Mouse (Mus musculus) forebrain, embryonic 13.5 days (tissue): ENCODE data around the gene Cbx2. TPM values are rescaled to one million over a fixed set of nuclear protein-coding genes. Genes with fewer than 3 reads are reported as not detected.

Experiments used
- ATAC-seq: fragments of 200-750 bp; cut with Nextera tagmentation; 2 replicates; pipeline ENCODE4 v1.8.0; 2017
- H3K27ac ChIP-seq: fragments of 300-500 bp; sonication (generic); 2 replicates; pipeline ENCODE4 v1.5.1; 2015; ENCODE audit warnings: inconsistent platforms, mild to moderate bottlenecking, moderate library complexity
- H3K27me3 ChIP-seq: fragments of 300-500 bp; sonication (generic); 2 replicates; pipeline ENCODE4 v1.6.1; 2015; ENCODE audit warnings: mild to moderate bottlenecking, inconsistent platforms
- H3K36me3 ChIP-seq: fragments of 300-500 bp; sonication (generic); 2 replicates; pipeline ENCODE4 v1.6.1; 2015; ENCODE audit warnings: mild to moderate bottlenecking, inconsistent platforms; ENCODE audit not compliant: poor library complexity, severe bottlenecking
- H3K4me1 ChIP-seq: fragments of 300-500 bp; sonication (generic); 2 replicates; pipeline ENCODE4 v1.6.1; 2015; ENCODE audit warnings: inconsistent platforms
- H3K4me2 ChIP-seq: fragments of 300-500 bp; sonication (generic); 2 replicates; pipeline ENCODE4 v1.6.1; 2015; ENCODE audit warnings: inconsistent platforms, mild to moderate bottlenecking, moderate library complexity
- H3K4me3 ChIP-seq: fragments of 300-500 bp; sonication (generic); 2 replicates; pipeline ENCODE4 v1.5.1; 2015; ENCODE audit warnings: mild to moderate bottlenecking, inconsistent platforms
- H3K9ac ChIP-seq: fragments of 300-500 bp; sonication (generic); 2 replicates; pipeline ENCODE4 v1.6.1; 2015; ENCODE audit warnings: mild to moderate bottlenecking, inconsistent platforms
- H3K9me3 ChIP-seq: fragments of 300-500 bp; sonication (generic); replicated peaks from 2 replicates; pipeline ENCODE4 v1.6.1; 2016; ENCODE audit warnings: inconsistent platforms
- WGBS: fragments of 180-500 bp; shearing (Covaris S2); methylation state at CpG from one replicate; pipeline ENCODE4 v1.1.7; 2015; 5-methylcytosine and 5-hydroxymethylcytosine counted together
- polyA plus RNA-seq: library from polyadenylated mRNA; unstranded; fragments of >200 nt; fragmentation: Nextera tagmentation; extraction: Ambion mirVana; gene quantifications from 2 replicates; pipeline ENCODE4 v1.2.1, GENCODE M21; 2015

Cbx2 gene
- polyA plus RNA-seq, 1 experiment from 2014 or later: 45.2 TPM

DNA sequence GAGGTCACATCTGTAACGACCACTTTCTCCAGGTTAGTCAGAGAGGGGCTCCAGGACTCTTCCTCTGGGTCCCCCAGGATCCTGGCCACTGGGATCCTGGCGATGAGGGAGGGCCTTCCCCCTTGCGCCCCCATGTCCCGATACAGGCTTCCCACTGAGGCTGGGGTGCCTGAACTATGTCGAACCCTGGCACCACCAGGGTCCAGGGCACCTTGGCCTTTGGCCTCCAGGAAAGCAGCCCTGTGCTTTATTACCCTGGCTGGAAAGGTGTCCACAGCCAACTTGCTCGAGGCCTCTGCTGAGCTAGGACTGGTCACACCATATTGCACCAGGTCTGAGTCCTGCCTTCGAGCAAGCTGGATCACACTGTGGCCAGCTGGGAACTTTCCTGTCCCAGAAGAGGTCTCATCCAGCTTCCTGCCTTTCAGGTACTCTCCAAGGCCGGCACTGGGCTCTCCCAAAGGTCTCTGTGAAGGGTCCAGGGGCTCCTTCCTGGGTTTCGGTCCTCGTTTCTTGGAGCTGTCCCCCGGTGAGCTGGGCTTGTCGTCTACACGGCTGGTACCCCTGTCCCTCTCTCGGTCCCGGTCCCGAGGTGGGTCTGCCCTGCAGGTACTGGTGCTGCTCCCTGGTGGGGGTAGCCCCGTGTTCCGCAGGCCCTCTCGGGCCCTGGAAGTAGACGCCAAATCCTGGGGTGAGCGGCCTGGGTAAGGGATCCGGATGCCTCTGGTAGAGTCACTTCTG is 16.2 kb downstream of the Cbx2 start:
- Histone ChIP-seq H3K27ac (no peak overlapping the region), H3K9me3 (no peaks in the 10 kb centered on the region), H3K4me2 (peak overlapping the region; percentile 88), H3K9ac (peak overlapping the region; percentile 43), H3K4me1 (peaks cover 81% of the 10 kb centered on the region), H3K36me3 (peaks cover 10% of the 10 kb centered on the region), H3K4me3 (peak overlapping the region; percentile 17; the same call in 1 of the 2 replicates), H3K27me3 (peaks cover 82% of the 10 kb centered on the region)
- 29% methylated on average over 22 of the region's 22 CpGs for WGBS
- no peak for ATAC-seq

DNA sequence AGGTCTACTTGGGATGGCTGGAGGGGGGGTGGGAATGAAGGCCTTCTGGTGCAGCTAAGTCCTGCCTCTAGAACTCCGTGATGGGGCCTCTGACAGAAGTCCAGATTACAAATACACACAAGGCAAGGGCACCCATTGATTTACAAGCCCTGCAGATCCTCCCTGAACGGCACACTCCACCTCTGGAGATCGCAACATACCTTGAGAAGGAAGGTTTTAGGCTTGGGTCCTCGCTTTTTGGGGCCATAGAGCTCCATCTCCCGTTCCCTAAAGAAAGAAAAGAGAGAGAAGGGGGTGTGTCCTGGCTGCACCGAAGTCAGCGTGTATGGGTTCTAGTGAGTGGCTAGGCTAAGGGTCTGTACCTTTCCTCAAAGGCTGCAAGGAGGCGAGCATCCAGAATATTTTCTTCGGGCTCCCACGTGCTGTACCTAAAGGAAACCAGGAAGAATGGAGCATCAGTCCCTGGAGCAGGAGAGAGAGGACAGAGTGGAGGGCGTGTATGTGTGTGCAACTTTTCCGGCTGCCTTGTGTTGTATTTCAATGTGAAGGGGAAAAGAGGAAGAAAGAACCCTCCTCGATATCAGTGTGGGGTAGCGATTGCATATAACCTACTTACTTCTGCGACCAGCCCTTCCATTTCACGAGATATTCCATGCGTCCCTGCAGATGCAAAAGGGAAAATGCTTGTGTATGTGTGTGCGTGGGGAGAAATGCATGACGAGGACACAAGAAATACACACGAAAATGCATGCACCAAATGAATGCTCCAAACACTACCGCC is 17.2 kb downstream of the Cbx2 start:
- peaks cover 81% of the 10 kb centered on the region for H3K4me1 ChIP-seq

DNA sequence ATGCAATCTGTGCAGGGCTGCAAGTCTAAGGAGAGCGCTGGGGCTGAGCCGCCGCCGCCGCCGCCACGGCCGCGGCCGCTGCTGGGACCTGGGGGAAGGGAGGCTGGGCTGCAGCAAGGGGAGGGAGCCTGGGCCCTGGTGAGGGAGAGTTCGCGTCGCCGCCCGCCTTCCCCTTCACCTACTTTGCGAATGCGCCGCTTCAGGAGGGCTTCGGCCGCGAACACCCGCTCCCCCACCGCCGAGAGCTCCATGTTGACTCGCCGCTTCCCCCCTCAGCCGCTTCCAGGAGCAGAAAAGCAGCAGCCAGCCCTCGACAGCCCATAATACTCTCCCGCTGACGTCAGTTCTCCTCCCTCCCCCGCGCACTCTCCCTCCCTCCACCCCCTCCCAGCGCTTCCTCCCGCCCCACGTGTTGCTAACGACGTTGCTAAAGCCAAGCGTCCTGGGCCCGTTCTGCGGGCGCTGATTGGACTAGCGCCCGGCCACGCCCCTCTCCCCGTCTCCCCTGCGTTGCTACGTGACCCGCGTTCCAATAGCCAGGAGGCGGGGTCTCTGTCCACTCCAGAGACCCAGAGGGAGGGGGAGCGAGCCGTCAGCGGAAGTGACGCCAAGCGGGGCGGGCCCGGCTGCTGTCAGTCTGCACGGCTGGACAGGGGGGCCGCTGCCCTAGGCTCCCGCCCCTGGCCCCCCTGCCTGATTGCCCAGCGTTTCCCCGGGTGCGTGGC is 18.0 kb downstream of the Cbx2 start, which contains the start of gene Cbx8:
Gene Cbx8 (minus strand): TSS at position 370 of the 725 bp plus-strand sequence.
- Histone ChIP-seq H3K27me3 (peaks cover 83% of the 10 kb centered on the region), H3K9me3 (no peaks in the 10 kb centered on the region), H3K4me3 (peak within 1 kb of the TSS; percentile 75), H3K4me1 (peaks cover 76% of the 10 kb centered on the region), H3K9ac (peak within 1 kb of the TSS; percentile 94), H3K4me2 (peak within 1 kb of the TSS; percentile 94), H3K27ac (peak within 1 kb of the TSS; percentile 88), H3K36me3 (peaks cover 10% of the 10 kb centered on the region)
- peak; percentile 91 for ATAC-seq
- WGBS: under 1% methylated on average over 50 of the region's 63 CpGs

More for the DNA sequence above, 17.2 kb downstream of the Cbx2 start:
- no peak for ATAC-seq
- Histone ChIP-seq H3K27me3 (peaks cover 83% of the 10 kb centered on the region), H3K9me3 (no peaks in the 10 kb centered on the region), H3K4me3 (peak overlapping the region; percentile 75), H3K27ac (peak overlapping the region; percentile 88), H3K36me3 (peaks cover 10% of the 10 kb centered on the region), H3K4me2 (peak overlapping the region; percentile 88), H3K9ac (peak overlapping the region; percentile 94)
- whole genome bisulfite sequencing: 6% methylated on average over 21 of the region's 21 CpGs

DNA sequence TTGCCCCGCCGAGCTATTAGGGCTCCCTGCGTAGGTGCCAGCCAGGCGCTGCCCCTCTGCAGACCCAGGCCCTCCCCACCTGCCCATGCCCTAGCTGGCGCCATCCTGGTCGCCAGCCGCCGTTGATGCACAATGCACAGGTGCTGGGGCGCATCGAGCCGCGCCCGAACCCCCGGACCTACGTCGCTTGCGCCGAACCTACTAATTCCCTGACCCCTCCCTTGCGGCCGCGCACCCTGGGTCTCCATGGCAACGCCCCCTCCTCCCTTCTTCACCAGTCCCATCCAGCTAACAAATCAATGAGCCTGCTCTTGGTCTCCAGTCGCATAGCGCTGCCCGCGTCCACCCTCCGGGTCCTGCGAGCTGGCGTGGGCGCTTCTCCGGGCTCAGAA is 18.6 kb downstream of the Cbx2 start:
- ATAC-seq: no peak; the same call in 1 of the 2 replicates
- under 1% methylated on average over 31 of the region's 31 CpGs for WGBS

DNA sequence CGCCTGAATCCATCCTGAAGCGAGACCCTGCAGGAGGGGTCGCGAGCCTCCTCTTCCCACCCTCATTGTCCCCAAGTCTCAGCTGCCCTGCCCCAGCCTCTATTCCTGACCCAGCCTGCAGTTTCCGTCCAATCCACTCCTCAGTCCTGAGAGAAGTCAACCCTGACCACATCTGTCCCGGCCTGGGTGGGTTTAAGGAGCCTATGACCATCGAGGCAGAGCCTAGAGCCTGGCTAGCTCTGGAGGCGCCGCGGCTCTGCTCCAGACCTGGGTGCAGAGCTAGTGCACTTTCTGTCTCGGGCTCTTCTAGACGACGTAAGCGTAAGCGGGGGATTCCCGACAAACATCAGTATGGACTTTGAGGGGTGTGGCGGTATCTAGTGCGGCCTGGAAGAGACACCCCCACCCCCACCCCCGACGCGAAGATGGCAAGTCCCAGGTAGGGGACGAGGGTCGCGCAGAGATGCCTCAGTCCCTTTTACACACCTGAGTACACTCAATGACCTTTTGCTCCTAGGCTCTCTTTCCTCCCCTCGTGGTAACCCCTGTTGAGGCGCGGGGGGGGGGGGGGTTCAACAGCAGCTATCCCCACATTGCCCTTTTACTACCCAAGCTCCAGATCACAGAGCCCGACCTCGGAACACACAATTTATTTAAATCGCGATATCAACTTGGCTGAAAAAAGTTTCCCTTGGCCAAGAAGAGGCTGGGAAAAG is 19.1 kb downstream of the Cbx2 start:
- H3K9ac ChIP-seq: peak overlapping the region; percentile 80
- H3K36me3 ChIP-seq: peaks cover 10% of the 10 kb centered on the region
- peak overlapping the region; percentile 94 for H3K4me2 ChIP-seq
- peak overlapping the region; percentile 75 for H3K4me3 ChIP-seq
- WGBS: under 1% methylated on average over 31 of the region's 31 CpGs
- ATAC-seq: peak; percentile 2
- peaks cover 84% of the 10 kb centered on the region for H3K27me3 ChIP-seq
- peak overlapping the region; percentile 72; the same call in 1 of the 2 replicates for H3K27ac ChIP-seq
- no peaks in the 10 kb centered on the region for H3K9me3 ChIP-seq
- H3K4me1 ChIP-seq: peaks cover 74% of the 10 kb centered on the region

More for the DNA sequence above, 18.6 kb downstream of the Cbx2 start:
- peak overlapping the region; percentile 72 for H3K27ac ChIP-seq
- peak overlapping the region; percentile 75 for H3K4me3 ChIP-seq
- H3K4me2 ChIP-seq: peak overlapping the region; percentile 94
- peaks cover 10% of the 10 kb centered on the region for H3K36me3 ChIP-seq
- H3K4me1 ChIP-seq: peaks cover 73% of the 10 kb centered on the region
- H3K9ac ChIP-seq: peak overlapping the region; percentile 80
- no peaks in the 10 kb centered on the region for H3K9me3 ChIP-seq
- peaks cover 83% of the 10 kb centered on the region for H3K27me3 ChIP-seq

DNA sequence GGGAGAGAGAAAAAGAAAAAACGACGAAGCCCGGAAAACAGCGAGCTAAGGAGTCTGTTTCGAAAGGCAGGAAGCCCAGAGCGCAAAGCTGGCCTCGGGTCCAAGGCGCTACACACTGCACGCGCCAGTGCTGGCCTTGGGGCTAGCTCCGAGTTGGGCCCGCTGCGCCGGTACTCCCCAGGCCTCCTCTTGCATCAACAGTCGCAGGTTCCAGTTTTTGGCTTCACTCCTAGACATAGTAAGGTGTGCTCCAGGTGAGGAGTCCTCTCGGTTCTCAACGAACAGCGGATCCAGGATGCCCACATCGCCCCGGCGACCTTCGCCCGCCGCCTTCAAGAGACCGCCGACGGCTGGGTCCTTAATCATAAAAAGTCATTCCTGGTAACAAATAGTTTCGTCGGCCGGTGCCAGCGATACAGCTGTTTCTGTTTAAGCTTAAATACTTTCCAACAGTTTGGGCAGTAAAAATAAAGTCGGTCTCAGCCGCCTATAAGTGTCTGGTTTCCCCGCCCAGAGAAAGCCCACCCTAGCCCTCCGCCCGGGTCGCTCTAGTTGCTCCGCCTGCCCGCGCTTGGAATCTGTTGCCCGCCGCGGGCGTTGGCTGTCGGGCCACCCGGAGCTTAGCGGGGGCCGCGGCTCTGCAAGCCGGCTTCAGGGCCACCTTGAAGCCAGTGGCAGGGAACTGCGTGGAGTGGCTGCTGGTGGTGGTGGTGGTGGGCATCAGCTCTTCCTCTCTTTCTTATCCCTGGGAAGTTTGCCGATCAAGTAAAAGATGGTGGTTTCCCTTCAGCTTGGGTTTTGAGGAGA is 19.9 kb downstream of the Cbx2 start:
- Histone ChIP-seq H3K36me3 (peaks cover 10% of the 10 kb centered on the region), H3K4me3 (0 out of 2 replicates have a peak overlapping the region, but pooled peaks have one; percentile 75), H3K27me3 (peaks cover 84% of the 10 kb centered on the region), H3K9ac (no peak overlapping the region), H3K4me2 (no peak overlapping the region; the same call in 1 of the 2 replicates), H3K27ac (no peak overlapping the region), H3K9me3 (no peaks in the 10 kb centered on the region), H3K4me1 (peaks cover 74% of the 10 kb centered on the region)
- no peak for ATAC-seq
- WGBS: under 1% methylated on average over 52 of the region's 52 CpGs

DNA sequence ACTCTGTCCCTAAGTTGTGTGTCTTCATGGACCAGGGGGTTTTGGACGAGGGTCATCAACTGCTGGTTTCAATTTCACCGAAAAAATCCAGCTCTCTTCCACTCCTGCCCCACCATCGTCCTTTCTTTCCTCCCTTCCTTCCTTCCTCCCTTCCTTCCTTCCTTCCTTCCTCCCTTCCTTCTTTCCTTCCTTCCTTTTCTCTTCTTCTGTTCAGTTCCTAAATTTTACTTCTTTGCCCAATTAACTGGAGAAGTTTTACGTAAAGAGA is 20.4 kb downstream of the Cbx2 start:
- Histone ChIP-seq H3K4me1 (peaks cover 74% of the 10 kb centered on the region), H3K36me3 (peaks cover 10% of the 10 kb centered on the region), H3K4me3 (no peak overlapping the region), H3K4me2 (no peak overlapping the region), H3K9me3 (no peaks in the 10 kb centered on the region), H3K27me3 (peaks cover 84% of the 10 kb centered on the region), H3K9ac (no peak overlapping the region), H3K27ac (no peak overlapping the region)
- ATAC-seq: no peak
- under 1% methylated on average over 4 of the region's 4 CpGs for WGBS

DNA sequence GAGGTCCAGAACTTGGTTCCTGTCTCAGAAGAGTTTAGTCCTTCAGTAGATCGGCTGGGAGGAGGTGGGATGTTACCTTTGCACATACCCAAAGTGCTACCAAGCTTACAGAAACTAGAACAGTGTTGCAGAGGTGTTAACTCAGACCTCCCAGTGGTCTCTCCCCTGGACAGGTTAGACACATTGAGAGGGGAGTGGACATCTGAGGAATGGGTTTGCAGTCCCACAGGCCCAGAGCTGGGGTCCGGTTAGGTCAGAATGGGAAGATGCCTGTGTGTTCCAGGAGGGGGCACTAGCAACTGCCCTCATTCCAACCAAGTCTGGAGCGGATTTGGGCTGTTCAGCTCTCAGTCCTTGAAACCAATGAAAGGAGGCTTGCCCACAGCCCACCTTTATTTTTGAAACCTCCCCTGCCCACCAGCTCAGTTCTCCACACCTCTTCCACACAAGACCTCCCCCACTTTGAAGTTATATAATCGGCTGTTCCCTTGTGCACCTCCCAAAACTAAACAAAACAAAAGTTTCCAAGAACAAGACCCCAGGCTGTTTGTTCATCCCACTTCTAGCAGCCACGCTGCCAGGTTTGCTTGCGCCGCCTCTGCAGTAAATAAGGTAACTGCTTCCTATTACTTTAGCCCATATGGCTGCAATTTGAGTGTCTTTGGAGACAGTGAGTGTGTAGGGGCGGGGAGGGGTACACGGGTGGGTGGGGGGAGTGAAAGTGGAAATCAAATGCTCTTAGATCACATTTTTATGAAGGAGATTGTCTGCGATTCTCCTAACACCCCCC is 21.2 kb downstream of the Cbx2 start:
- peaks cover 6% of the 10 kb centered on the region for H3K36me3 ChIP-seq
- peaks cover 72% of the 10 kb centered on the region for H3K4me1 ChIP-seq
- H3K27me3 ChIP-seq: peaks cover 84% of the 10 kb centered on the region
- no peaks in the 10 kb centered on the region for H3K9me3 ChIP-seq
- no peak for ATAC-seq
- 4% methylated on average over 10 of the region's 10 CpGs for WGBS
- H3K4me2 ChIP-seq: peak overlapping the region; percentile 39; the same call in 1 of the 2 replicates
- no peak overlapping the region for H3K27ac ChIP-seq
- H3K4me3 ChIP-seq: no peak overlapping the region
- no peak overlapping the region for H3K9ac ChIP-seq

DNA sequence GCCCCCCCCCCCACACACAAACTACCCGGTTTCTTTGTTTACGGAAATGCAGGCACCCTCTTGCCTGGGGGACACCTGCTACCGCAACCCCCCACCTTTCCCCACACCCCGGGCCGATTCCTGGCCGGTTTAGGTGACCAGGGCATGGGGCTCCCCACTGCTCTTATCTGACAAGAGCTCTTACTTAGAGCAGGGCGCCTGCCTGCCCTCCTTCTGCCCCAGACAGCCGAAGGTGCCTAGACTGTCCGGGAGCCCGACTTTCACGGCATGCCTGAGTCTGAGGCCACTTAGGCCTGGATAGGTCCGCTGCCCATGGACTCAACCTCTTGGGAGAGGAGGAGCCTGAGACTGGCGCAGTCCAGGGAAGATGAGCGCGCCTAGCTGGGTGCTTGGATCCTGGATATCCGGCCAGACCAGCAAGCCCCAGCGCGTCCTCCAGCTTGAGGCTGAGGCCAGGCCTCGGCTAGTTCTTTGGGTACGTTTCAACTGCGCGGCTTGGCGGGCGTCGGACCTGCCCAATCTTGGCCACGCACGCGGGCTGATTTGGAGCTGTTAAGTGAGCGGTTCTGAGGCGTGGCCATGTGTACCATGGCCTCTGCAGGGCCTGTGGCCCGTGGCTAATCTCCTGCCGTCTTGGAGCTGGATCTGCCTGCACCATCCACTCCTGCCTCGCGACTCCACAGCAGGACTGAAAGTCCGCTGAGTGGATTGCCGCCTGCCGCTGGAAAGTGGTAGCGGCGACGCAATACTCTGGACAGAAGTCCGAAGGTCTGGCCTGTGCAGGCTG is 22.0 kb downstream of the Cbx2 start:
- Histone ChIP-seq H3K9me3 (no peaks in the 10 kb centered on the region), H3K27me3 (peaks cover 84% of the 10 kb centered on the region), H3K9ac (no peak overlapping the region; the same call in 1 of the 2 replicates), H3K4me3 (peak overlapping the region; percentile 9; the same call in 1 of the 2 replicates), H3K36me3 (no peaks in the 10 kb centered on the region), H3K4me1 (peaks cover 64% of the 10 kb centered on the region), H3K4me2 (peak overlapping the region; percentile 39), H3K27ac (no peak overlapping the region)
- no peak for ATAC-seq
- WGBS: under 1% methylated on average over 41 of the region's 41 CpGs
